Mouse (Mus musculus) MEL (cell line): ENCODE results near the gene Rnf5. TPM values are rescaled to one million over a fixed set of nuclear protein-coding genes. Genes with fewer than 3 reads are reported as not detected.

Experiments used
- DNase-seq: peaks from one replicate; pipeline ENCODE4 v3.0.0; 2011; ENCODE audit warnings: low read depth, low spot score
- H3K27ac ChIP-seq: 2 replicates; pipeline ENCODE4 v1.5.1; 2012; ENCODE audit warnings: low read depth, mild to moderate bottlenecking, control low read depth, low read length, moderate library complexity; ENCODE audit not compliant: control insufficient read depth
- H3K27me3 ChIP-seq, 2 experiments: fragments of 150-350 bp in 1 of 2; sonication (generic) in 1 of 2; 2 replicates each; pipeline ENCODE4 v1.6.1; 2012; ENCODE audit warnings: low read length in 2 of 2, mild to moderate bottlenecking in 2 of 2, improper control_type of control experiment in 1 of 2, moderate library complexity in 1 of 2; ENCODE audit not compliant: insufficient read depth in 2 of 2, control insufficient read depth in 1 of 2
- H3K36me3 ChIP-seq, 2 experiments: 2 replicates each; pipeline ENCODE4 v1.6.1; 2012 to 2014; ENCODE audit warnings: low read length in 2 of 2, improper control_type of control experiment in 1 of 2, inconsistent platforms in 1 of 2, mild to moderate bottlenecking in 1 of 2; ENCODE audit not compliant: insufficient read depth in 2 of 2, control insufficient read depth in 1 of 2
- H3K4me1 ChIP-seq, 2 experiments: fragments of 150-350 bp in 1 of 2; sonication (generic) in 1 of 2; 2 replicates each; pipeline ENCODE4 v1.6.1; 2012; ENCODE audit warnings: low read length in 2 of 2, improper control_type of control experiment in 1 of 2, mild to moderate bottlenecking in 1 of 2; ENCODE audit not compliant: insufficient read depth in 2 of 2, control insufficient read depth in 1 of 2
- H3K4me3 ChIP-seq, 2 experiments: fragments of 150-350 bp in 1 of 2; sonication (generic) in 1 of 2; 2 replicates each; pipeline ENCODE4 v1.5.1; 2012; ENCODE audit warnings: low read depth in 2 of 2, low read length in 2 of 2, mild to moderate bottlenecking in 2 of 2, moderate library complexity in 2 of 2, control low read depth in 1 of 2, improper control_type of control experiment in 1 of 2; ENCODE audit not compliant: control insufficient read depth in 1 of 2, insufficient read depth in 1 of 2
- H3K79me2 ChIP-seq: 2 replicates; pipeline ENCODE4 v1.6.1; 2012; ENCODE audit warnings: mild to moderate bottlenecking, low read length, moderate library complexity; ENCODE audit not compliant: control insufficient read depth, poor library complexity, insufficient read depth
- H3K9ac ChIP-seq: 2 replicates; pipeline ENCODE4 v1.6.1; 2012; ENCODE audit warnings: low read depth, mild to moderate bottlenecking, control low read depth, low read length, moderate library complexity; ENCODE audit not compliant: control insufficient read depth, poor library complexity, severe bottlenecking
- H3K9me3 ChIP-seq: fragments of 150-350 bp; sonication (generic); replicated peaks from 2 replicates; pipeline ENCODE4 v1.6.1; 2012; ENCODE audit warnings: mild to moderate bottlenecking, low read length, improper control_type of control experiment, moderate library complexity; ENCODE audit not compliant: insufficient read depth
- CHD1 ChIP-seq: IDR thresholded peaks from 2 replicates; pipeline ENCODE4 v1.6.1; 2012; ENCODE audit warnings: low read depth, mild to moderate bottlenecking, inconsistent platforms, low read length, improper control_type of control experiment
- CHD2 ChIP-seq: IDR thresholded peaks from 2 replicates; pipeline ENCODE4 v1.6.1; 2011; ENCODE audit warnings: low read length, improper control_type of control experiment
- CTCF ChIP-seq, 3 experiments: IDR thresholded peaks in 2 of 3; conservative IDR thresholded peaks in 1 of 3; 2 replicates each; pipeline ENCODE4 v1.5.1; 2011 to 2012; ENCODE audit warnings: low read length in 3 of 3, low read depth in 2 of 3, mild to moderate bottlenecking in 2 of 3, improper control_type of control experiment in 1 of 3, inconsistent platforms in 1 of 3, mixed read lengths in 1 of 3, moderate library complexity in 1 of 3; ENCODE audit not compliant: control insufficient read depth in 1 of 3, insufficient read depth in 1 of 3, poor library complexity in 1 of 3, severe bottlenecking in 1 of 3
- E2F4 ChIP-seq: IDR thresholded peaks from 2 replicates; pipeline ENCODE4 v1.6.1; 2011; ENCODE audit warnings: low read depth, low read length, improper control_type of control experiment, borderline replicate concordance
- ELF1 ChIP-seq: IDR thresholded peaks from 2 replicates; pipeline ENCODE4 v1.6.1; 2014; ENCODE audit warnings: low read depth, mild to moderate bottlenecking, inconsistent platforms, low read length, improper control_type of control experiment, moderate library complexity
- EP300 ChIP-seq, 2 experiments: IDR thresholded peaks; 2 replicates each; pipeline ENCODE4 v1.6.1; 2011; ENCODE audit warnings: improper control_type of control experiment in 2 of 2, low read length in 2 of 2, low read depth in 1 of 2, mild to moderate bottlenecking in 1 of 2
- ETS1 ChIP-seq: IDR thresholded peaks from 2 replicates; pipeline ENCODE4 v1.6.1; 2012; ENCODE audit warnings: low read depth, mild to moderate bottlenecking, inconsistent platforms, low read length, improper control_type of control experiment, moderate library complexity
- GATA1 ChIP-seq: IDR thresholded peaks from 2 replicates; pipeline ENCODE4 v1.6.1; 2011; ENCODE audit warnings: low read depth, low read length, improper control_type of control experiment
- JUND ChIP-seq: IDR thresholded peaks from 2 replicates; pipeline ENCODE4 v1.6.1; 2011; ENCODE audit warnings: low read depth, mild to moderate bottlenecking, improper control_type of control experiment, low read length
- KAT2A ChIP-seq: conservative IDR thresholded peaks from 2 replicates; pipeline ENCODE4 v1.6.1; 2012; ENCODE audit warnings: low read depth, low read length, improper control_type of control experiment, inconsistent platforms
- MAX ChIP-seq: IDR thresholded peaks from 2 replicates; pipeline ENCODE4 v1.6.1; 2011; ENCODE audit warnings: low read length, improper control_type of control experiment
- MAZ ChIP-seq: IDR thresholded peaks from 2 replicates; pipeline ENCODE4 v1.6.1; 2012; ENCODE audit warnings: low read depth, mild to moderate bottlenecking, inconsistent platforms, low read length, improper control_type of control experiment
- MEF2A ChIP-seq: IDR thresholded peaks from 2 replicates; pipeline ENCODE4 v1.6.1; 2014; ENCODE audit warnings: low read depth, mild to moderate bottlenecking, inconsistent platforms, low read length, improper control_type of control experiment; ENCODE audit not compliant: poor library complexity, insufficient replicate concordance, severe bottlenecking; ENCODE audit errors: extremely low read depth
- MYB ChIP-seq: IDR thresholded peaks from 2 replicates; pipeline ENCODE4 v1.6.1; 2011; ENCODE audit warnings: mild to moderate bottlenecking, low read depth, low read length, improper control_type of control experiment
- MYC ChIP-seq: IDR thresholded peaks from 2 replicates; pipeline ENCODE4 v1.6.1; 2011; ENCODE audit warnings: low read depth, mild to moderate bottlenecking, low read length, improper control_type of control experiment, moderate library complexity
- NELFE ChIP-seq: IDR thresholded peaks from 2 replicates; pipeline ENCODE4 v1.6.1; 2011; ENCODE audit warnings: low read depth, low read length, improper control_type of control experiment
- NRF1 ChIP-seq: IDR thresholded peaks from 2 replicates; pipeline ENCODE4 v1.6.1; 2014; ENCODE audit warnings: low read depth, mild to moderate bottlenecking, inconsistent platforms, low read length, improper control_type of control experiment, moderate library complexity; ENCODE audit not compliant: poor library complexity, insufficient read depth, severe bottlenecking
- RAD21 ChIP-seq: IDR thresholded peaks from 2 replicates; pipeline ENCODE4 v1.6.1; 2011; ENCODE audit warnings: mild to moderate bottlenecking, low read depth, low read length, improper control_type of control experiment
- RCOR1 ChIP-seq: IDR thresholded peaks from 2 replicates; pipeline ENCODE4 v1.6.1; 2012; ENCODE audit warnings: low read depth, mild to moderate bottlenecking, inconsistent platforms, low read length, improper control_type of control experiment
- SIN3A ChIP-seq: IDR thresholded peaks from 2 replicates; pipeline ENCODE4 v1.6.1; 2012; ENCODE audit warnings: low read length, improper control_type of control experiment, inconsistent platforms
- SMC3 ChIP-seq: IDR thresholded peaks from 2 replicates; pipeline ENCODE4 v1.6.1; 2011; ENCODE audit warnings: low read depth, low read length, improper control_type of control experiment
- TBP ChIP-seq: IDR thresholded peaks from 2 replicates; pipeline ENCODE4 v1.8.0; 2011; ENCODE audit warnings: low read depth, low read length, improper control_type of control experiment
- TCF12 ChIP-seq: IDR thresholded peaks from 2 replicates; pipeline ENCODE4 v1.6.1; 2014; ENCODE audit warnings: low read depth, mild to moderate bottlenecking, inconsistent platforms, low read length, improper control_type of control experiment, moderate library complexity
- UBTF ChIP-seq: IDR thresholded peaks from 2 replicates; pipeline ENCODE4 v1.6.1; 2012; ENCODE audit warnings: low read depth, mild to moderate bottlenecking, inconsistent platforms, low read length, improper control_type of control experiment, moderate library complexity, borderline replicate concordance; ENCODE audit not compliant: insufficient read depth
- USF1 ChIP-seq: IDR thresholded peaks from 2 replicates; pipeline ENCODE4 v1.6.1; 2014; ENCODE audit warnings: low read depth, mild to moderate bottlenecking, inconsistent platforms, low read length, improper control_type of control experiment, moderate library complexity
- USF2 ChIP-seq, 2 experiments: IDR thresholded peaks; 2 replicates each; pipeline ENCODE4 v1.6.1; 2011 to 2012; ENCODE audit warnings: improper control_type of control experiment in 2 of 2, low read length in 2 of 2, borderline replicate concordance in 1 of 2, inconsistent platforms in 1 of 2, low read depth in 1 of 2, mild to moderate bottlenecking in 1 of 2; ENCODE audit not compliant: insufficient read depth in 1 of 2
- ZC3H11A ChIP-seq: IDR thresholded peaks from 2 replicates; pipeline ENCODE4 v1.6.1; 2012; ENCODE audit warnings: low read depth, mild to moderate bottlenecking, inconsistent platforms, low read length, improper control_type of control experiment
- ZKSCAN1 ChIP-seq: IDR thresholded peaks from 2 replicates; pipeline ENCODE4 v1.6.1; 2012; ENCODE audit warnings: low read depth, mild to moderate bottlenecking, inconsistent platforms, low read length, improper control_type of control experiment, moderate library complexity
- ZMIZ1 ChIP-seq: IDR thresholded peaks from 2 replicates; pipeline ENCODE4 v1.6.1; 2012; ENCODE audit warnings: low read depth, mild to moderate bottlenecking, inconsistent platforms, low read length, improper control_type of control experiment, moderate library complexity
- ZNF384 ChIP-seq: IDR thresholded peaks from 2 replicates; pipeline ENCODE4 v1.6.1; 2012; ENCODE audit warnings: low read depth, mild to moderate bottlenecking, inconsistent platforms, low read length, improper control_type of control experiment
- polyA plus RNA-seq, 2 experiments: library from polyadenylated mRNA; stranded (reverse) in 1 of 2; unstranded in 1 of 2; fragments of >175 nt in 1 of 2; fragments of >200 nt in 1 of 2; gene quantifications; 2 replicates each; pipeline versions ENCODE4 v1.2.1 to v1.2.4; 2012; ENCODE audit warnings: low replicate concordance in 2 of 2, low read depth in 1 of 2; ENCODE audit not compliant: insufficient read length in 2 of 2, insufficient read depth in 1 of 2, missing spikeins in 1 of 2
- total RNA-seq: library from RNA; depleted of rRNA; stranded (reverse); fragments of 300-350 nt; gene quantifications from 2 replicates; pipeline ENCODE4 v1.2.3, GENCODE M21; 2012

Gene Rnf5
- total and polyA plus RNA-seq, 3 experiments, result 24.8 to 85.1 TPM; not detected in 1

GRCm38 (mm10) chr17:34604511-34605237, 1.2 kb upstream of the Rnf5 start (continued):
- TF ChIP-seq CHD1, result peak; percentile 75; the same call in 1 of the 2 replicates
- TF ChIP-seq RAD21, result no peak
- TF ChIP-seq JUND, result no peak
- TF ChIP-seq ZKSCAN1, result no peak
- TF ChIP-seq CTCF (IDR thresholded peaks at IDR 0.05 in 2 of 3, conservative IDR thresholded peaks at IDR 0.05 in 1 of 3; ENCODE audit: control insufficient read depth in 1 of 3, insufficient read depth in 1 of 3, low read depth in 2 of 3, low read length in 3 of 3, poor library complexity in 1 of 3, severe bottlenecking in 1 of 3), result no peak
- no peak for TF ChIP-seq MYB
- TF ChIP-seq E2F4, result no peak; the same call in none of the 2 replicates
- TF ChIP-seq MYC, result no peak
- TF ChIP-seq MAX, result peak; percentile 36; the same call in 1 of the 2 replicates
- peak; percentile 23; the same call in 1 of the 2 replicates for TF ChIP-seq GATA1
- 0 out of 2 replicates have a peak, but pooled peaks have one; percentile 5 for TF ChIP-seq USF1

- Histone ChIP-seq H3K79me2 (peaks cover 51% of the 10 kb centered on the region), H3K27me3 (no peaks in the 10 kb centered on the region), H3K36me3 (peaks cover 0 to 10% of the 10 kb centered on the region in 2 experiments; a peak in 2 of 4 replicates), H3K9ac (peak within 1 kb of the TSS; percentile 98), H3K4me1 (peaks cover 6 to 26% of the 10 kb centered on the region in 2 experiments; a peak in 3 of 4 replicates), H3K4me3 (peak within 1 kb of the TSS; percentile 95 to 99), H3K27ac (peak within 1 kb of the TSS; percentile 87), H3K9me3 (no peaks in the 10 kb centered on the region)
- DNase-seq, result peak; percentile 99
- TF ChIP-seq NRF1 (no peak), NELFE (peak; percentile 95), USF2 (IDR thresholded peaks at IDR 0.05; ENCODE audit: borderline replicate concordance in 1 of 2, insufficient read depth in 1 of 2, low read depth in 1 of 2, low read length in 2 of 2) (no peak), UBTF (no peak), CHD2 (no peak), SIN3A (no peak), ZKSCAN1 (no peak), CTCF (IDR thresholded peaks at IDR 0.05 in 2 of 3, conservative IDR thresholded peaks at IDR 0.05 in 1 of 3; ENCODE audit: control insufficient read depth in 1 of 3, insufficient read depth in 1 of 3, low read depth in 2 of 3, low read length in 3 of 3, poor library complexity in 1 of 3, severe bottlenecking in 1 of 3) (no peak), TCF12 (peak; percentile 75), MAX (no peak), TBP (peak; percentile 68), MYB (no peak), SMC3 (no peak), MEF2A (no peak), ZC3H11A (no peak), RCOR1 (no peak), ZMIZ1 (peak; percentile 83), GATA1 (no peak), USF1 (no peak), MYC (no peak), RAD21 (no peak), ETS1 (peak; percentile 36; the same call in 1 of the 2 replicates), ELF1 (peak; percentile 21; the same call in 1 of the 2 replicates), ZNF384 (no peak), KAT2A (no peak; the same call in 1 of the 2 replicates), MAZ (peak; percentile 56; the same call in 1 of the 2 replicates), CHD1 (no peak), EP300 (IDR thresholded peaks at IDR 0.05; ENCODE audit: low read depth in 1 of 2, low read length in 2 of 2) (no peak)
Measured at GRCm38 (mm10) chr17:34604061-34604508, 595 bp upstream of the Rnf5 start, which contains the start of gene Agpat1. Agpat1 (plus strand) TSS chr17:34604262.
